Mouse (Mus musculus): Measurements from ENCODE around the gene Eva1b. TPM values are rescaled to one million over a fixed set of nuclear protein-coding genes. Genes with fewer than 3 reads are reported as not detected.

Gene Eva1b
- 28.7 and 33.5 TPM in 2 replicates for polyA plus RNA-seq (2016; fragmentation: Nextera tagmentation; extraction: Ambion mirVana)

GRCm38 (mm10) chr4:126147533-126148160 lies at the start of gene Eva1b:
Gene Eva1b, plus strand, starts transcription at chr4:126147744.
- Histone ChIP-seq H3K36me3 (no peaks in the 10 kb centered on the region), H3K4me2 (replicated peaks) (peak within 1 kb of the TSS; percentile 76), H3K27me3 (replicated peaks) (peaks cover 31% of the 10 kb centered on the region), H3K4me1 (peaks cover 9% of the 10 kb centered on the region), H3K9ac (peak within 1 kb of the TSS; percentile 55), H3K9me3 (no peaks in the 10 kb centered on the region), H3K27ac (no peak within 1 kb of the TSS), H3K4me3 (peak within 1 kb of the TSS; percentile 48)
- 2% methylated on average over 24 of the region's 24 CpGs for WGBS
- ATAC-seq (ENCODE audit: low FRiP score, low read depth), result peak; percentile 33; the same call in 1 of the 2 replicates

GRCm38 (mm10) chr4:126099365-126099764 lies 48.2 kb upstream of the Eva1b start:
- ATAC-seq (ENCODE audit: low FRiP score, low read depth), result no peak
- 93% methylated on average over 3 of the region's 3 CpGs for WGBS
- H3K36me3 ChIP-seq, result peaks cover 8% of the 10 kb centered on the region; the same call in 1 of the 2 replicates

GRCm38 (mm10) chr4:126100764-126101163 lies 46.8 kb upstream of the Eva1b start:
- no peaks in the 10 kb centered on the region for H3K27me3 ChIP-seq (replicated peaks)
- H3K9ac ChIP-seq, result no peak overlapping the region
- no peak overlapping the region for H3K27ac ChIP-seq
- H3K4me3 ChIP-seq, result no peak overlapping the region
- WGBS, result 84% methylated on average over 3 of the region's 3 CpGs
- peaks cover 8% of the 10 kb centered on the region; the same call in 1 of the 2 replicates for H3K36me3 ChIP-seq
- no peak for ATAC-seq (ENCODE audit: low FRiP score, low read depth)
- H3K9me3 ChIP-seq, result no peaks in the 10 kb centered on the region
- peaks cover 35% of the 10 kb centered on the region for H3K4me1 ChIP-seq
- no peak overlapping the region for H3K4me2 ChIP-seq (replicated peaks)

More at GRCm38 (mm10) chr4:126099365-126099764, 48.2 kb upstream of the Eva1b start:
- H3K4me3 ChIP-seq, result no peak overlapping the region
- no peaks in the 10 kb centered on the region for H3K9me3 ChIP-seq
- H3K9ac ChIP-seq, result 0 out of 2 replicates have a peak overlapping the region, but pooled peaks have one; percentile 17
- no peak overlapping the region for H3K27ac ChIP-seq
- no peaks in the 10 kb centered on the region for H3K27me3 ChIP-seq (replicated peaks)
- peaks cover 23% of the 10 kb centered on the region for H3K4me1 ChIP-seq
- H3K4me2 ChIP-seq (replicated peaks), result no peak overlapping the region

- ATAC-seq (ENCODE audit: low FRiP score, low read depth), result no peak
- no peak overlapping the region for H3K27ac ChIP-seq
- no peak overlapping the region for H3K4me3 ChIP-seq
- peak overlapping the region; percentile 96 for H3K4me2 ChIP-seq (replicated peaks)
- H3K36me3 ChIP-seq, result peaks cover 8% of the 10 kb centered on the region; the same call in 1 of the 2 replicates
- WGBS, result 37% methylated on average over 7 of the region's 7 CpGs
- H3K9ac ChIP-seq, result no peak overlapping the region
- H3K9me3 ChIP-seq, result no peaks in the 10 kb centered on the region
- H3K27me3 ChIP-seq (replicated peaks), result no peaks in the 10 kb centered on the region
- H3K4me1 ChIP-seq, result peaks cover 36% of the 10 kb centered on the region
Measured at GRCm38 (mm10) chr4:126102061-126102841, 45.3 kb upstream of the Eva1b start.

- Histone ChIP-seq H3K36me3 (peaks cover 8% of the 10 kb centered on the region; the same call in 1 of the 2 replicates), H3K9me3 (no peaks in the 10 kb centered on the region), H3K9ac (peak overlapping the region; percentile 56), H3K4me3 (peak overlapping the region; percentile 95), H3K27ac (peak overlapping the region; percentile 62), H3K4me1 (peaks cover 38% of the 10 kb centered on the region), H3K27me3 (replicated peaks) (no peaks in the 10 kb centered on the region), H3K4me2 (replicated peaks) (peak overlapping the region; percentile 96)
- ATAC-seq (ENCODE audit: low FRiP score, low read depth), result peak; percentile 60
- 2% methylated on average over 15 of the region's 15 CpGs for WGBS
Measured at GRCm38 (mm10) chr4:126103057-126103581, 44.4 kb upstream of the Eva1b start.

GRCm38 (mm10) chr4:126103590-126104068 lies 43.9 kb upstream of the Eva1b start, which contains the start of gene Stk40:
Gene Stk40, plus strand, starts transcription at chr4:126103957.
- Histone ChIP-seq H3K4me3 (peak within 1 kb of the TSS; percentile 95), H3K4me2 (replicated peaks) (peak within 1 kb of the TSS; percentile 96), H3K27ac (peak within 1 kb of the TSS; percentile 62), H3K4me1 (peaks cover 40% of the 10 kb centered on the region), H3K9ac (peak within 1 kb of the TSS; percentile 90), H3K27me3 (replicated peaks) (no peaks in the 10 kb centered on the region), H3K9me3 (no peaks in the 10 kb centered on the region), H3K36me3 (peaks cover 2% of the 10 kb centered on the region; the same call in 1 of the 2 replicates)
- ATAC-seq (ENCODE audit: low FRiP score, low read depth), result peak; percentile 97
- WGBS, result under 1% methylated on average over 28 of the region's 34 CpGs

GRCm38 (mm10) chr4:126104261-126105075 lies 43.1 kb upstream of the Eva1b start:
- Histone ChIP-seq H3K27me3 (replicated peaks) (no peaks in the 10 kb centered on the region), H3K36me3 (no peaks in the 10 kb centered on the region; the same call in 1 of the 2 replicates), H3K27ac (no peak overlapping the region), H3K9me3 (no peaks in the 10 kb centered on the region), H3K4me1 (peaks cover 46% of the 10 kb centered on the region), H3K9ac (peak overlapping the region; percentile 90), H3K4me2 (replicated peaks) (peak overlapping the region; percentile 96), H3K4me3 (peak overlapping the region; percentile 95)
- peak; percentile 34 for ATAC-seq (ENCODE audit: low FRiP score, low read depth)
- 2% methylated on average over 34 of the region's 34 CpGs for WGBS

- no peak overlapping the region for H3K27ac ChIP-seq
- H3K36me3 ChIP-seq, result no peaks in the 10 kb centered on the region
- peak overlapping the region; percentile 90; the same call in 1 of the 2 replicates for H3K9ac ChIP-seq
- ATAC-seq (ENCODE audit: low FRiP score, low read depth), result no peak
- peak overlapping the region; percentile 96 for H3K4me2 ChIP-seq (replicated peaks)
- no peak overlapping the region for H3K4me3 ChIP-seq
- H3K9me3 ChIP-seq, result no peaks in the 10 kb centered on the region
- H3K27me3 ChIP-seq (replicated peaks), result no peaks in the 10 kb centered on the region
- WGBS, result 55% methylated on average over 7 of the region's 7 CpGs
- peaks cover 52% of the 10 kb centered on the region for H3K4me1 ChIP-seq
Measured at GRCm38 (mm10) chr4:126105131-126105783, 42.3 kb upstream of the Eva1b start.

- Histone ChIP-seq H3K4me3 (no peak overlapping the region), H3K9ac (0 out of 2 replicates have a peak overlapping the region, but pooled peaks have one; percentile 6), H3K9me3 (no peaks in the 10 kb centered on the region), H3K27me3 (replicated peaks) (no peaks in the 10 kb centered on the region), H3K36me3 (no peaks in the 10 kb centered on the region), H3K4me1 (peaks cover 53% of the 10 kb centered on the region), H3K4me2 (replicated peaks) (no peak overlapping the region), H3K27ac (no peak overlapping the region)
- ATAC-seq (ENCODE audit: low FRiP score, low read depth), result no peak
- 67% methylated on average over 8 of the region's 8 CpGs for WGBS
Measured at GRCm38 (mm10) chr4:126108061-126108740, 39.3 kb upstream of the Eva1b start.

- peaks cover 53% of the 10 kb centered on the region for H3K4me1 ChIP-seq
- 0 out of 2 replicates have a peak overlapping the region, but pooled peaks have one; percentile 50 for H3K27ac ChIP-seq
- H3K4me3 ChIP-seq, result no peak overlapping the region
- H3K4me2 ChIP-seq (replicated peaks), result peak overlapping the region; percentile 36; the same call in 1 of the 2 replicates
- 0 out of 2 replicates have a peak overlapping the region, but pooled peaks have one; percentile 33 for H3K9ac ChIP-seq
- no peaks in the 10 kb centered on the region for H3K36me3 ChIP-seq
- 77% methylated on average over 10 of the region's 10 CpGs for WGBS
- no peaks in the 10 kb centered on the region for H3K27me3 ChIP-seq (replicated peaks)
- no peaks in the 10 kb centered on the region for H3K9me3 ChIP-seq
- ATAC-seq (ENCODE audit: low FRiP score, low read depth), result no peak
Measured at GRCm38 (mm10) chr4:126109613-126110373, 37.8 kb upstream of the Eva1b start.
